Mouse (Mus musculus): ENCODE results near the gene Cc2d1b. TPM values are rescaled to one million over a fixed set of nuclear protein-coding genes. Genes with fewer than 3 reads are reported as not detected.

Cc2d1b gene
- total RNA-seq (2022): 10 to 100 TPM; 35.3 to 41.0 (median 38.2) TPM

- peak; percentile 85 to 86 for DNase-seq (ENCODE audit: low spot score in 2 of 2)
Observed at GRCm38 (mm10) chr4:108619587-108620341, at the start of gene Cc2d1b. Gene Cc2d1b, plus strand, starts transcription at chr4:108619940.

GRCm38 (mm10) chr4:108572644-108573043, 47.1 kb upstream of the Cc2d1b start:
- DNase-seq (ENCODE audit: low spot score in 2 of 2): no peak

GRCm38 (mm10) chr4:108578840-108579742, 40.6 kb upstream of the Cc2d1b start, which contains the start of the genes Prpf38a and Orc1:
Gene Prpf38a, minus strand, starts transcription at chr4:108579336.
Gene Orc1, plus strand, starts transcription at chr4:108579423.
- peak; percentile 94 to 97 for DNase-seq (ENCODE audit: low spot score in 2 of 2)

- DNase-seq (ENCODE audit: low spot score in 2 of 2): no peak
Observed at GRCm38 (mm10) chr4:108579743-108580411, 39.9 kb upstream of the Cc2d1b start.

- peak in 1 of 2 experiments; percentile 28 for DNase-seq (ENCODE audit: low spot score in 2 of 2)
Observed at GRCm38 (mm10) chr4:108593376-108593775, 26.4 kb upstream of the Cc2d1b start.

- DNase-seq (ENCODE audit: low spot score in 2 of 2): no peak
Observed at GRCm38 (mm10) chr4:108595785-108596184, 24.0 kb upstream of the Cc2d1b start.

GRCm38 (mm10) chr4:108598306-108598705, 21.4 kb upstream of the Cc2d1b start:
- DNase-seq (ENCODE audit: low spot score in 2 of 2): no peak

- DNase-seq (ENCODE audit: low spot score in 2 of 2): no peak
Observed at GRCm38 (mm10) chr4:108601870-108602269, 17.9 kb upstream of the Cc2d1b start.

- DNase-seq (ENCODE audit: low spot score in 2 of 2): no peak
Observed at GRCm38 (mm10) chr4:108608651-108609050, 11.1 kb upstream of the Cc2d1b start.

GRCm38 (mm10) chr4:108610935-108611334, 8.8 kb upstream of the Cc2d1b start:
- no peak for DNase-seq (ENCODE audit: low spot score in 2 of 2)

GRCm38 (mm10) chr4:108618586-108618985, 1.2 kb upstream of the Cc2d1b start:
- DNase-seq (ENCODE audit: low spot score in 2 of 2): no peak

GRCm38 (mm10) chr4:108619165-108619564, 575 bp upstream of the Cc2d1b start:
- no peak for DNase-seq (ENCODE audit: low spot score in 2 of 2)

- DNase-seq (ENCODE audit: low spot score in 2 of 2): no peak
Observed at GRCm38 (mm10) chr4:108620536-108620935, 796 bp downstream of the Cc2d1b start.

GRCm38 (mm10) chr4:108621504-108621903, 1.8 kb downstream of the Cc2d1b start:
- no peak for DNase-seq (ENCODE audit: low spot score in 2 of 2)

- no peak for DNase-seq (ENCODE audit: low spot score in 2 of 2)
Observed at GRCm38 (mm10) chr4:108627066-108627465, 7.3 kb downstream of the Cc2d1b start.

- no peak for DNase-seq (ENCODE audit: low spot score in 2 of 2)
Observed at GRCm38 (mm10) chr4:108629363-108629880, 9.7 kb downstream of the Cc2d1b start.

GRCm38 (mm10) chr4:108630096-108630495, 10.4 kb downstream of the Cc2d1b start:
- no peak for DNase-seq (ENCODE audit: low spot score in 2 of 2)

GRCm38 (mm10) chr4:108631616-108632015, 11.9 kb downstream of the Cc2d1b start:
- no peak for DNase-seq (ENCODE audit: low spot score in 2 of 2)

- DNase-seq (ENCODE audit: low spot score in 2 of 2): no peak
Observed at GRCm38 (mm10) chr4:108633703-108634102, 14.0 kb downstream of the Cc2d1b start.

- DNase-seq (ENCODE audit: low spot score in 2 of 2): no peak
Observed at GRCm38 (mm10) chr4:108634696-108635095, 15.0 kb downstream of the Cc2d1b start.

GRCm38 (mm10) chr4:108635101-108635500, 15.4 kb downstream of the Cc2d1b start:
- DNase-seq (ENCODE audit: low spot score in 2 of 2): no peak

All from layer of hippocampus, adult 8-10 months (tissue).